Mouse (Mus musculus) heart, adult 2 months (tissue): Measurements from ENCODE around the gene Ccer2.

Experiments
- CTCF ChIP-seq: fragments of 200-600 bp; IDR thresholded peaks from 2 replicates; pipeline ENCODE4 v1.8.1; 2022; ENCODE audit warnings: antibody characterized with exemption, mild to moderate bottlenecking, moderate library complexity
- POLR2A ChIP-seq: fragments of 200-500 bp; IDR thresholded peaks from 2 replicates; pipeline ENCODE4 v1.6.1; 2011; ENCODE audit warnings: mild to moderate bottlenecking, low read depth, low read length, control low read depth; ENCODE audit not compliant: insufficient read depth

DNA sequence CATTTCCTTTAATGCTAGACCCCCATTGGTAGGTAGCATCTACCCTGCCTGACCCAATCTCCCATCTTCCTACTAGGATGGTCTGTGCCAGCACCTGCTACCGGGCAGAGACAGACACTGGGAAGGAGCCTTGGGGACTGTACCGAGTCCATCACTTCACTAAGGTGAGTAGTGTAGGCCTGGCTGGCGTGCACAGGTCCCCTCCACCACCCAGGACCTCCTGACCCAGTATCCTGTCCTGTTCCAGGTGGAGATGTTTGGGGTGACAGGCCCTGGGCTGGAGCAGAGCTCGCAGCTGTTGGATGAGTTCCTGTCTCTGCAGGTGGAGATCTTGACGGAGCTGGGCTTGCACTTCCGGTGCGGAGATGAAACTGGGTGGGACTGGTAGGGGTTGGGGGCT is 6.0 kb upstream of the Ccer2 start:
- TF ChIP-seq CTCF (no peak), POLR2A (no peak)
